Mouse (Mus musculus): ENCODE results near the gene Ubac2. TPM values are rescaled to one million over a fixed set of nuclear protein-coding genes. Genes with fewer than 3 reads are reported as not detected.

Ubac2 gene
- total RNA-seq, 1 experiment = 41.5 TPM

DNA sequence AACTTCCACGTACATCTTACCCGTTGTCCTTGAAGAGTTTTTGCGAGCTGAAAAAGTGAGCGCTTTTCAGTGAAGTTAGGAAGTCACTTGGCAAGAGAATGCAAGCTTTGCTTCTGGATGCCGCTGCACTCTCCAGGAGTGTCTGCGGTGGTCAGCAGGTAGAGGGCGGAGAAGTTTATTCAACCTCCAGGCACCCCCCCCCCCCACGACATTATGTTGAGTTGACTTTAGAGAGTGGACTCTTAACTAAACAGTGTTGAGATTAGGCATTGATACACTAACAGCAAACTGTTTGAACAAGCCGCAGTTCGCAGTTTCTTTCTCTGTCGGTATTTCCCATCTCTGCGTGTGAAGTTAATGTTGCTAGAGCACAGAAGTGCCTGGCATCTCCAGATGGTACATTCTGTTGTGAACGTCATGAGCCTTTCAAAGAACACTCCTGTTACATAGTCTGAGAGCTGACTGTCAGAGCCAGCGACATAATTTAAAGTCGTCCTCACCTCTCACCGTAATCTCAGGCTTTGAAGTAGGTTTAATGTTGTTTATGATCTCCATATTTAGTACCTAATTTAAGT is 933 bp downstream of the Ubac2 start:
- peak overlapping the region; percentile 85 to 90 for H3K4me3 ChIP-seq (ENCODE audit: insufficient read depth in 1 of 2, low read depth in 1 of 2, low read length in 2 of 2, poor library complexity in 1 of 2, severe bottlenecking in 1 of 2)
- no peak for TF ChIP-seq HCFC1 (IDR thresholded peaks at IDR 0.05; ENCODE audit: borderline replicate concordance, insufficient read depth, low read length)
- no peak for TF ChIP-seq ZC3H11A (IDR thresholded peaks at IDR 0.05; ENCODE audit: borderline replicate concordance, low read depth, low read length)
- no peak for TF ChIP-seq CHD2 (IDR thresholded peaks at IDR 0.05; ENCODE audit: low read depth, low read length)
- no peak for TF ChIP-seq ZNF384 (IDR thresholded peaks at IDR 0.05; ENCODE audit: low read depth, low read length)
- no peak for TF ChIP-seq MAFK (IDR thresholded peaks at IDR 0.05; ENCODE audit: insufficient read depth, low read depth, low read length)
- in situ Hi-C loops (cut with MboI; ENCODE audit: low sequenced_read_pairs in 2 of 2, unreplicated experiment in 2 of 2) = no loop called here
- H3K4me1 ChIP-seq (ENCODE audit: control insufficient read depth in 2 of 2, insufficient read depth in 2 of 2, low read length in 2 of 2, poor library complexity in 1 of 2) = peaks cover 0 to 3% of the 10 kb centered on the region in 2 experiments
- peak overlapping the region; percentile 92 for H3K9ac ChIP-seq (ENCODE audit: insufficient read depth, low read depth, low read length, poor library complexity, severe bottlenecking)
- H3K9me3 ChIP-seq (ENCODE audit: control insufficient read depth, insufficient read depth, low read depth, low read length) = no peaks in the 10 kb centered on the region
- no peak overlapping the region for H3K27ac ChIP-seq (ENCODE audit: insufficient read depth, low read depth, low read length, poor library complexity, severe bottlenecking)
- peaks cover 2% of the 10 kb centered on the region; the same call in 1 of the 2 replicates for H3K36me3 ChIP-seq (ENCODE audit: control insufficient read depth, insufficient read depth, low read length, poor library complexity, severe bottlenecking)
- no peak for DNase-seq (ENCODE audit: low read depth, low spot score)

- Histone ChIP-seq H3K27ac (ENCODE audit: insufficient read depth, low read depth, low read length, poor library complexity, severe bottlenecking) (no peak overlapping the region), H3K4me3 (ENCODE audit: insufficient read depth in 1 of 2, low read depth in 1 of 2, low read length in 2 of 2, poor library complexity in 1 of 2, severe bottlenecking in 1 of 2) (no peak overlapping the region), H3K4me1 (ENCODE audit: control insufficient read depth in 2 of 2, insufficient read depth in 2 of 2, low read length in 2 of 2, poor library complexity in 1 of 2) (peaks cover 2 to 7% of the 10 kb centered on the region in 2 experiments), H3K9ac (ENCODE audit: insufficient read depth, low read depth, low read length, poor library complexity, severe bottlenecking) (no peak overlapping the region), H3K9me3 (ENCODE audit: control insufficient read depth, insufficient read depth, low read depth, low read length) (no peaks in the 10 kb centered on the region), H3K36me3 (ENCODE audit: control insufficient read depth, insufficient read depth, low read length, poor library complexity, severe bottlenecking) (peaks cover 2% of the 10 kb centered on the region; the same call in 1 of the 2 replicates)
- DNase-seq (ENCODE audit: low read depth, low spot score) = no peak
- no peak for TF ChIP-seq ZNF384 (IDR thresholded peaks at IDR 0.05; ENCODE audit: low read depth, low read length)
- in situ Hi-C loops (cut with MboI; ENCODE audit: low sequenced_read_pairs in 2 of 2, unreplicated experiment in 2 of 2) = no loop called here
These were observed 2.8 kb downstream of the Ubac2 start for GRCm38 (mm10) chr14:121881211-121881610.

GRCm38 (mm10) chr14:121884150-121884797 is 5.9 kb downstream of the Ubac2 start:
- TF ChIP-seq ZC3H11A (IDR thresholded peaks at IDR 0.05; ENCODE audit: borderline replicate concordance, low read depth, low read length) = no peak
- no peak for TF ChIP-seq HCFC1 (IDR thresholded peaks at IDR 0.05; ENCODE audit: borderline replicate concordance, insufficient read depth, low read length)
- no peak for TF ChIP-seq MAFK (IDR thresholded peaks at IDR 0.05; ENCODE audit: insufficient read depth, low read depth, low read length)
- TF ChIP-seq CHD2 (IDR thresholded peaks at IDR 0.05; ENCODE audit: low read depth, low read length) = no peak
- TF ChIP-seq ZNF384 (IDR thresholded peaks at IDR 0.05; ENCODE audit: low read depth, low read length) = no peak
- no peak overlapping the region for H3K4me3 ChIP-seq (ENCODE audit: insufficient read depth in 1 of 2, low read depth in 1 of 2, low read length in 2 of 2, poor library complexity in 1 of 2, severe bottlenecking in 1 of 2)
- no peak overlapping the region for H3K9ac ChIP-seq (ENCODE audit: insufficient read depth, low read depth, low read length, poor library complexity, severe bottlenecking)
- H3K27ac ChIP-seq (ENCODE audit: insufficient read depth, low read depth, low read length, poor library complexity, severe bottlenecking) = no peak overlapping the region
- DNase-seq (ENCODE audit: low read depth, low spot score) = no peak
- no peaks in the 10 kb centered on the region for H3K9me3 ChIP-seq (ENCODE audit: control insufficient read depth, insufficient read depth, low read depth, low read length)
- peaks cover 5 to 7% of the 10 kb centered on the region in 2 experiments for H3K4me1 ChIP-seq (ENCODE audit: control insufficient read depth in 2 of 2, insufficient read depth in 2 of 2, low read length in 2 of 2, poor library complexity in 1 of 2)
- in situ Hi-C loops (cut with MboI; ENCODE audit: low sequenced_read_pairs in 2 of 2, unreplicated experiment in 2 of 2) = no loop called here
- peaks cover 2% of the 10 kb centered on the region; the same call in 1 of the 2 replicates for H3K36me3 ChIP-seq (ENCODE audit: control insufficient read depth, insufficient read depth, low read length, poor library complexity, severe bottlenecking)

- no peak for DNase-seq (ENCODE audit: low read depth, low spot score)
- H3K4me1 ChIP-seq (ENCODE audit: control insufficient read depth in 2 of 2, insufficient read depth in 2 of 2, low read length in 2 of 2, poor library complexity in 1 of 2) = peaks cover 0 to 5% of the 10 kb centered on the region in 2 experiments; a peak in 2 of 4 replicates
- in situ Hi-C loops (cut with MboI; ENCODE audit: low sequenced_read_pairs in 2 of 2, unreplicated experiment in 2 of 2) = no loop called here
- H3K9ac ChIP-seq (ENCODE audit: insufficient read depth, low read depth, low read length, poor library complexity, severe bottlenecking) = no peak overlapping the region
- TF ChIP-seq ZC3H11A (IDR thresholded peaks at IDR 0.05; ENCODE audit: borderline replicate concordance, low read depth, low read length) (no peak), MAFK (IDR thresholded peaks at IDR 0.05; ENCODE audit: insufficient read depth, low read depth, low read length) (no peak)
- no peaks in the 10 kb centered on the region for H3K9me3 ChIP-seq (ENCODE audit: control insufficient read depth, insufficient read depth, low read depth, low read length)
- no peaks in the 10 kb centered on the region; the same call in 1 of the 2 replicates for H3K36me3 ChIP-seq (ENCODE audit: control insufficient read depth, insufficient read depth, low read length, poor library complexity, severe bottlenecking)
- H3K27ac ChIP-seq (ENCODE audit: insufficient read depth, low read depth, low read length, poor library complexity, severe bottlenecking) = no peak overlapping the region
- H3K4me3 ChIP-seq (ENCODE audit: insufficient read depth in 1 of 2, low read depth in 1 of 2, low read length in 2 of 2, poor library complexity in 1 of 2, severe bottlenecking in 1 of 2) = no peak overlapping the region
These were observed 15.3 kb downstream of the Ubac2 start for GRCm38 (mm10) chr14:121893747-121894146.

Measured in ES-E14 (cell line).